Mouse (Mus musculus) left cerebral cortex, adult 2 months (tissue): Measurements from ENCODE around the gene Dnajc25. TPM values are rescaled to one million over a fixed set of nuclear protein-coding genes. Genes with fewer than 3 reads are reported as not detected.

Experiments used
- DNase-seq, 2 experiments: peaks; one replicate each; pipeline ENCODE4 v3.0.0; 2021 to 2022; ENCODE audit warnings: low spot score in 2 of 2, mixed read lengths in 1 of 2; ENCODE audit errors: extremely low spot score in 1 of 2
- H3K27ac ChIP-seq: fragments of 200-600 bp; 2 replicates; pipeline ENCODE4 v1.8.1; 2022
- H3K4me3 ChIP-seq: fragments of 200-600 bp; 2 replicates; pipeline ENCODE4 v1.8.1; 2022
- CTCF ChIP-seq: fragments of 200-600 bp; IDR thresholded peaks from 2 replicates; pipeline ENCODE4 v1.8.1; 2022; ENCODE audit warnings: antibody characterized with exemption, mild to moderate bottlenecking, moderate library complexity
- intact Hi-C: fragments of 180-260 bp; cut with DNase I; formaldehyde crosslinking; loops from one replicate; pipeline ENCODE4 v1.15.1; 2025
- total RNA-seq, 2 experiments: library from RNA; stranded (reverse); gene quantifications; 2 replicates each; pipeline ENCODE4 v1.2.3; 2021

Dnajc25 gene
- total RNA-seq, 2 experiments from 2014 or later, result 5.8 to 6.3 TPM

- DNase-seq, result no peak
- H3K4me3 ChIP-seq, result no peak overlapping the region
- intact Hi-C loops, result loop anchor here (10.0 kb wide), 1 partner anchor 345 kb away; no protein-coding TSS in a partner anchor
Measured at GRCm38 (mm10) chr4:58989303-58989898, 5.5 kb upstream of the Dnajc25 start.

GRCm38 (mm10) chr4:58990609-58991434 is 4.0 kb upstream of the Dnajc25 start:
- DNase-seq, result no peak
- no peak overlapping the region for H3K4me3 ChIP-seq
- intact Hi-C loops, result no loop called here
- no peak for TF ChIP-seq CTCF
- no peak overlapping the region for H3K27ac ChIP-seq

More at GRCm38 (mm10) chr4:58989303-58989898, 5.5 kb upstream of the Dnajc25 start:
- no peak overlapping the region for H3K27ac ChIP-seq
- TF ChIP-seq CTCF, result no peak

- intact Hi-C loops, result no loop called here
- H3K4me3 ChIP-seq, result no peak overlapping the region
- H3K27ac ChIP-seq, result no peak overlapping the region
- no peak for TF ChIP-seq CTCF
- no peak for DNase-seq
Measured at GRCm38 (mm10) chr4:58992195-58992594, 2.7 kb upstream of the Dnajc25 start.

- H3K4me3 ChIP-seq, result no peak overlapping the region
- intact Hi-C loops, result loop anchor here (5.0 kb wide), 1 partner anchor 728 kb away; no protein-coding TSS in a partner anchor
- H3K27ac ChIP-seq, result no peak overlapping the region
- DNase-seq, result no peak
- TF ChIP-seq CTCF, result no peak
Measured at GRCm38 (mm10) chr4:58995251-58995693, 410 bp downstream of the Dnajc25 start.

- H3K27ac ChIP-seq, result no peak overlapping the region
- no peak overlapping the region for H3K4me3 ChIP-seq
- no peak for TF ChIP-seq CTCF
- intact Hi-C loops, result loop anchor here (5.0 kb wide), 1 partner anchor 730 kb away; no protein-coding TSS in a partner anchor
- DNase-seq, result no peak
Measured at GRCm38 (mm10) chr4:58997081-58997480, 2.2 kb downstream of the Dnajc25 start.

- no peak for TF ChIP-seq CTCF
- Histone ChIP-seq H3K27ac (no peak overlapping the region), H3K4me3 (no peak overlapping the region)
- DNase-seq, result no peak
- intact Hi-C loops, result loop anchor here (1.0 to 5.0 kb wide), 2 partner anchors 13 to 731 kb away; no protein-coding TSS in a partner anchor
Measured at GRCm38 (mm10) chr4:58998688-58999087, 3.8 kb downstream of the Dnajc25 start.

- Histone ChIP-seq H3K4me3 (no peak overlapping the region), H3K27ac (no peak overlapping the region)
- intact Hi-C loops, result loop anchor here (1.0 to 5.0 kb wide), 3 partner anchors 14 to 732 kb away; partner anchors contain the start of gene Gng10
- peak; percentile 97 for TF ChIP-seq CTCF
- DNase-seq, result peak; percentile 70 to 77
Measured at GRCm38 (mm10) chr4:58999686-59000085, 4.8 kb downstream of the Dnajc25 start.

GRCm38 (mm10) chr4:59000614-59001013 is 5.8 kb downstream of the Dnajc25 start:
- TF ChIP-seq CTCF, result peak; percentile 31; the same call in 1 of the 2 replicates
- Histone ChIP-seq H3K27ac (no peak overlapping the region), H3K4me3 (no peak overlapping the region)
- DNase-seq, result no peak
- intact Hi-C loops, result loop anchor here (5.0 kb wide), 1 partner anchor 37 kb away; the partner anchor contains the start of gene Gng10

- H3K27ac ChIP-seq, result peak within 1 kb of the TSS; percentile 90
- peak; percentile 93 to 94 for DNase-seq
- intact Hi-C loops, result loop anchor here (2.0 to 5.0 kb wide), 2 partner anchors 34 to 90 kb away; partner anchors contain the start of genes Ecpas and Gng10
- TF ChIP-seq CTCF, result no peak
- H3K4me3 ChIP-seq, result peak within 1 kb of the TSS; percentile 93
Measured at GRCm38 (mm10) chr4:59002948-59003805, 8.3 kb downstream of the Dnajc25 start, which contains the start of gene Gm20503. Gene Gm20503, plus strand, starts transcription at chr4:59003210.

- peak overlapping the region; percentile 90; the same call in 1 of the 2 replicates for H3K27ac ChIP-seq
- no peak for DNase-seq
- peak overlapping the region; percentile 93 for H3K4me3 ChIP-seq
- TF ChIP-seq CTCF, result no peak
- intact Hi-C loops, result loop anchor here (2.0 to 5.0 kb wide), 2 partner anchors 33 to 91 kb away; partner anchors contain the start of genes Ecpas and Gng10
Measured at GRCm38 (mm10) chr4:59003806-59004200, 8.9 kb downstream of the Dnajc25 start.

- no peak overlapping the region for H3K27ac ChIP-seq
- no peak for TF ChIP-seq CTCF
- intact Hi-C loops, result no loop called here
- DNase-seq, result no peak
- no peak overlapping the region for H3K4me3 ChIP-seq
Measured at GRCm38 (mm10) chr4:59006211-59006610, 11.3 kb downstream of the Dnajc25 start.
